Comparison of ENCODE assay signal across 24 mouse cellular contexts in the genomic region with DNA sequence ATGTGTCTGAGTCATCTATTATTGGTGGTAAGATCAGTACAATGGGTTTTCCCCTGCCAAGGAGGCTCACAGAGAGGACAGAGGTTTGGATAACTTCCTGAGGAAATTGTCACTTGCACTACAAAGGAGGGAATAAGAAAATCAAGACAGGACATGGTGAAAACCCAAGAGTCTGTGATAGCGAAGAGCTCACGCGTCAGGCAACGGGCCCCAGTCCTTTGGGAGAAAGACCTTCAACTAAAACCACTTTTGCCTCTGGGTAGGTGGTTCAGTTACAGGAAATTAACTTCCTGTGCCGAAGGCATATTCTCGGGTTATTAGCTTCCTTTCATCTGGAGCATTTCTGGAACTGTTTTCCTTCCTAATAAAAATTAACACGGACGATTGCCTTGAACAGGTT.
DNase-seq lines count a peak whose midpoint lies in the region; ATAC-seq lines count a peak whose summit lies in the region.
"Had no signal": no experiment of that assay in that cellular context is flagged by ENCODE, and none has a peak within 500 bp of the region (broad histone marks: within the 10 kb centered on the region; RNA-seq: fewer than 3 reads in every experiment).

No protein-coding gene starts in this region.

- no peaks in the 10 kb centered on the region for H3K36me3 ChIP-seq in embryonic facial prominence, embryonic 11.5 days (replicated peaks; ENCODE audit: control insufficient read depth, insufficient read depth, low read depth, low read length)
- no peaks in the 10 kb centered on the region for H3K36me3 ChIP-seq in embryonic facial prominence, embryonic 10.5 days (replicated peaks)
- no peaks in the 10 kb centered on the region for H3K36me3 ChIP-seq in kidney, embryonic 15.5 days
- H3K36me3 ChIP-seq in kidney, embryonic 16.5 days (ENCODE audit: insufficient read depth, low read length): no peaks in the 10 kb centered on the region
- H3K36me3 ChIP-seq in midbrain, embryonic 11.5 days (ENCODE audit: control insufficient read depth, insufficient read depth, low read length): no peaks in the 10 kb centered on the region
- H3K36me3 ChIP-seq in midbrain, embryonic 15.5 days (replicated peaks): no peaks in the 10 kb centered on the region
- H3K36me3 ChIP-seq: embryonic facial prominence, embryonic 12.5 days; forebrain, embryonic 15.5 days; G1E had no signal

- H3K27ac ChIP-seq in embryonic facial prominence, embryonic 11.5 days (replicated peaks; ENCODE audit: low read depth, low read length): no peak overlapping the region
- no peak overlapping the region for H3K27ac ChIP-seq in embryonic facial prominence, embryonic 10.5 days (replicated peaks)
- no peak overlapping the region for H3K27ac ChIP-seq in kidney, embryonic 15.5 days
- H3K27ac ChIP-seq in kidney, embryonic 16.5 days (ENCODE audit: low read length): no peak overlapping the region
- H3K27ac ChIP-seq in midbrain, embryonic 11.5 days (ENCODE audit: low read depth, low read length): no peak overlapping the region
- H3K27ac ChIP-seq in midbrain, embryonic 15.5 days: no peak overlapping the region
- H3K27ac ChIP-seq: embryonic facial prominence, embryonic 12.5 days; forebrain, embryonic 13.5 days; forebrain, embryonic 15.5 days had no signal

- H3K4me2 ChIP-seq in embryonic facial prominence, embryonic 11.5 days (ENCODE audit: low read depth, low read length): no peak overlapping the region
- H3K4me2 ChIP-seq in kidney, embryonic 15.5 days: 0 out of 2 replicates have a peak overlapping the region, but pooled peaks have one; percentile 9
- H3K4me2 ChIP-seq in kidney, embryonic 16.5 days (replicated peaks; ENCODE audit: low read depth, low read length): no peak overlapping the region
- no peak overlapping the region for H3K4me2 ChIP-seq in midbrain, embryonic 11.5 days
- no peak overlapping the region for H3K4me2 ChIP-seq in midbrain, embryonic 15.5 days
- H3K4me2 ChIP-seq: embryonic facial prominence, embryonic 12.5 days; forebrain, embryonic 13.5 days; forebrain, embryonic 15.5 days had no signal

- H3K9me3 ChIP-seq in embryonic facial prominence, embryonic 11.5 days (replicated peaks; ENCODE audit: control insufficient read depth, low read length): no peaks in the 10 kb centered on the region
- no peaks in the 10 kb centered on the region for H3K9me3 ChIP-seq in embryonic facial prominence, embryonic 10.5 days
- H3K9me3 ChIP-seq in kidney, embryonic 15.5 days (replicated peaks): no peaks in the 10 kb centered on the region
- no peaks in the 10 kb centered on the region for H3K9me3 ChIP-seq in kidney, embryonic 16.5 days (ENCODE audit: low read length)
- no peaks in the 10 kb centered on the region for H3K9me3 ChIP-seq in midbrain, embryonic 11.5 days (ENCODE audit: control insufficient read depth, low read length)
- no peaks in the 10 kb centered on the region for H3K9me3 ChIP-seq in midbrain, embryonic 15.5 days
- H3K9me3 ChIP-seq: embryonic facial prominence, embryonic 12.5 days; forebrain, embryonic 13.5 days; forebrain, embryonic 15.5 days had no signal

- no peaks in the 10 kb centered on the region for H3K4me1 ChIP-seq in embryonic facial prominence, embryonic 11.5 days (ENCODE audit: control insufficient read depth, insufficient read depth, low read length)
- H3K4me1 ChIP-seq in embryonic facial prominence, embryonic 10.5 days: peaks cover 19% of the 10 kb centered on the region
- H3K4me1 ChIP-seq in kidney, embryonic 15.5 days: peaks cover 11% of the 10 kb centered on the region
- H3K4me1 ChIP-seq in kidney, embryonic 16.5 days (ENCODE audit: insufficient read depth, low read length): peaks cover 7% of the 10 kb centered on the region; the same call in 1 of the 2 replicates
- no peaks in the 10 kb centered on the region for H3K4me1 ChIP-seq in midbrain, embryonic 11.5 days (ENCODE audit: control insufficient read depth, insufficient read depth, low read length)
- H3K4me1 ChIP-seq in midbrain, embryonic 15.5 days: no peaks in the 10 kb centered on the region
- H3K4me1 ChIP-seq: embryonic facial prominence, embryonic 12.5 days; forebrain, embryonic 13.5 days had no signal

- ATAC-seq in embryonic facial prominence, embryonic 11.5 days (replicated peaks; ENCODE audit: insufficient number of reproducible peaks, low FRiP score, low TSS enrichment, low read depth): no peak
- no peak for ATAC-seq in kidney, embryonic 15.5 days (replicated peaks; ENCODE audit: low FRiP score)
- ATAC-seq in kidney, embryonic 16.5 days (ENCODE audit: low FRiP score, low TSS enrichment): no peak
- no peak for ATAC-seq in midbrain, embryonic 11.5 days (ENCODE audit: low FRiP score)
- no peak for ATAC-seq in midbrain, embryonic 15.5 days (replicated peaks)
- ATAC-seq: activated CD4-positive, CD25-positive, alpha-beta regulatory T cell, adult 4 months; CD4-positive, CD25-positive, alpha-beta regulatory T cell, adult 4 months; forebrain, embryonic 13.5 days; forebrain, embryonic 15.5 days; forebrain, postnatal 0 days; Patski had no signal

- DNase-seq in embryonic facial prominence, embryonic 11.5 days (ENCODE audit: low spot score): peak; percentile 4
- DNase-seq in embryonic facial prominence, embryonic 10.5 days (ENCODE audit: low spot score): no peak
- peak; percentile 81 for DNase-seq in midbrain, embryonic 11.5 days (ENCODE audit: low spot score, missing footprints)
- DNase-seq: adrenal gland, adult 8-10 months; adrenal gland, postnatal 14 days; adrenal gland, postnatal 36 days; B cell, adult 2 months; cerebellum, adult 11-12 months; cerebellum, adult 2 months; cerebellum, adult 9-10 months; cerebellum, postnatal 10 days; cerebellum, postnatal 25 days; forebrain, postnatal 0 days had no signal

- 32% methylated on average over 8 of the region's 8 CpGs for WGBS in embryonic facial prominence, embryonic 11.5 days
- WGBS in embryonic facial prominence, embryonic 10.5 days: 48% methylated on average over 8 of the region's 8 CpGs
- 51% methylated on average over 8 of the region's 8 CpGs for WGBS in kidney, embryonic 15.5 days
- WGBS in kidney, embryonic 16.5 days: 43% methylated on average over 8 of the region's 8 CpGs
- 81% methylated on average over 8 of the region's 8 CpGs for WGBS in midbrain, embryonic 11.5 days
- WGBS in midbrain, embryonic 15.5 days: 65% methylated on average over 8 of the region's 8 CpGs

- H3K4me3 ChIP-seq in embryonic facial prominence, embryonic 11.5 days (ENCODE audit: low read depth, low read length): no peak overlapping the region
- H3K4me3 ChIP-seq in embryonic facial prominence, embryonic 10.5 days: no peak overlapping the region
- H3K4me3 ChIP-seq in kidney, embryonic 15.5 days (replicated peaks): no peak overlapping the region
- no peak overlapping the region for H3K4me3 ChIP-seq in kidney, embryonic 16.5 days (ENCODE audit: low read length)
- H3K4me3 ChIP-seq in midbrain, embryonic 11.5 days (ENCODE audit: low read depth, low read length): no peak overlapping the region
- H3K4me3 ChIP-seq in midbrain, embryonic 15.5 days: no peak overlapping the region
- H3K4me3 ChIP-seq: embryonic facial prominence, embryonic 12.5 days; forebrain, embryonic 13.5 days; forebrain, embryonic 15.5 days had no signal

- H3K9ac ChIP-seq in embryonic facial prominence, embryonic 11.5 days (replicated peaks; ENCODE audit: low read length): no peak overlapping the region
- no peak overlapping the region for H3K9ac ChIP-seq in kidney, embryonic 15.5 days
- H3K9ac ChIP-seq in kidney, embryonic 16.5 days (replicated peaks; ENCODE audit: low read length): no peak overlapping the region
- no peak overlapping the region for H3K9ac ChIP-seq in midbrain, embryonic 11.5 days (ENCODE audit: low read length)
- no peak overlapping the region for H3K9ac ChIP-seq in midbrain, embryonic 15.5 days
- H3K9ac ChIP-seq: embryonic facial prominence, embryonic 12.5 days; forebrain, embryonic 13.5 days; forebrain, embryonic 15.5 days; forebrain, postnatal 0 days had no signal

- H3K27me3 ChIP-seq in embryonic facial prominence, embryonic 11.5 days (ENCODE audit: control insufficient read depth, insufficient read depth, low read length): no peaks in the 10 kb centered on the region
- H3K27me3 ChIP-seq in embryonic facial prominence, embryonic 10.5 days (replicated peaks; ENCODE audit: low read depth, poor library complexity, severe bottlenecking): no peaks in the 10 kb centered on the region
- H3K27me3 ChIP-seq in kidney, embryonic 15.5 days: no peaks in the 10 kb centered on the region
- no peaks in the 10 kb centered on the region for H3K27me3 ChIP-seq in kidney, embryonic 16.5 days (ENCODE audit: insufficient read depth, low read length)
- no peaks in the 10 kb centered on the region for H3K27me3 ChIP-seq in midbrain, embryonic 11.5 days (ENCODE audit: control insufficient read depth, insufficient read depth, low read length)
- no peaks in the 10 kb centered on the region for H3K27me3 ChIP-seq in midbrain, embryonic 15.5 days (replicated peaks)
- H3K27me3 ChIP-seq: CH12.LX; embryonic facial prominence, embryonic 12.5 days; forebrain, embryonic 13.5 days; forebrain, embryonic 15.5 days had no signal
